Mouse (Mus musculus): ENCODE measurements around the gene Hist1h3a.
A peak's percentile ranks its signal among the peaks of the same experiment; 100 is the strongest.
"Not testable (repeated sequence)": the region's sequence is repeated elsewhere in the genome, so short reads cannot be mapped to it uniquely, and the experiment has no call there.

The Hist1h3a gene

GRCm38 (mm10) chr13:23761871-23762821 lies at the start of gene Hist1h3a:
Gene Hist1h3a, minus strand, starts transcription at chr13:23762386.
- DNase-seq: peak; percentile 66 to 71

GRCm38 (mm10) chr13:23806422-23807052 lies 44.4 kb upstream of the Hist1h3a start, which contains the start of gene Slc17a2:
Gene Slc17a2, plus strand, starts transcription at chr13:23806993.
- no peak for DNase-seq

GRCm38 (mm10) chr13:23804532-23804931 lies 42.3 kb upstream of the Hist1h3a start:
- no peak for DNase-seq

GRCm38 (mm10) chr13:23799405-23799804 lies 37.2 kb upstream of the Hist1h3a start:
- no peak for DNase-seq

- peak; percentile 15 to 63 for DNase-seq
These were observed 30.3 kb upstream of the Hist1h3a start for GRCm38 (mm10) chr13:23792520-23792919.

GRCm38 (mm10) chr13:23779025-23779424 lies 16.8 kb upstream of the Hist1h3a start:
- no peak for DNase-seq

- DNase-seq: no peak
These were observed 16.2 kb upstream of the Hist1h3a start for GRCm38 (mm10) chr13:23778339-23778738.

GRCm38 (mm10) chr13:23772561-23773313 lies 10.6 kb upstream of the Hist1h3a start:
- DNase-seq: peak in 1 of 2 experiments; percentile 31

- DNase-seq: not testable (repeated sequence)
These were observed 7.4 kb upstream of the Hist1h3a start, which contains the start of gene Trim38 for GRCm38 (mm10) chr13:23769613-23770012. Gene Trim38, plus strand, starts transcription at chr13:23769913.

GRCm38 (mm10) chr13:23768834-23769397 lies 6.7 kb upstream of the Hist1h3a start:
- no peak for DNase-seq

- no peak for DNase-seq
These were observed 4.6 kb upstream of the Hist1h3a start for GRCm38 (mm10) chr13:23766772-23767171.

GRCm38 (mm10) chr13:23765172-23765513 lies 3.0 kb upstream of the Hist1h3a start:
- DNase-seq: no peak

- no peak for DNase-seq
These were observed 2.4 kb upstream of the Hist1h3a start for GRCm38 (mm10) chr13:23764324-23765171.

- peak; percentile 76 to 82 for DNase-seq
These were observed 1.6 kb upstream of the Hist1h3a start, which contains the start of gene Hist1h1a for GRCm38 (mm10) chr13:23763586-23764323. Gene Hist1h1a, plus strand, starts transcription at chr13:23763666.

GRCm38 (mm10) chr13:23763242-23763585 lies 1.0 kb upstream of the Hist1h3a start:
- DNase-seq: no peak

- DNase-seq: peak; percentile 98 to 99
These were observed 968 bp downstream of the Hist1h3a start, which contains the start of gene Hist1h4a for GRCm38 (mm10) chr13:23760972-23761864. Gene Hist1h4a, minus strand, starts transcription at chr13:23761230.

- DNase-seq: peak in 1 of 2 experiments; percentile 19
These were observed 1.8 kb downstream of the Hist1h3a start for GRCm38 (mm10) chr13:23760240-23760971.

GRCm38 (mm10) chr13:23759916-23760239 lies 2.3 kb downstream of the Hist1h3a start:
- no peak for DNase-seq

- no peak for DNase-seq
These were observed 2.9 kb downstream of the Hist1h3a start for GRCm38 (mm10) chr13:23759251-23759771.
